Mouse (Mus musculus): ENCODE data around the gene Pigl. TPM values are rescaled to one million over a fixed set of nuclear protein-coding genes. Genes with fewer than 3 reads are reported as not detected.
A peak's percentile ranks its signal among the peaks of the same experiment; 100 is the strongest.

Pigl gene
- total RNA-seq, 2 experiments from 2014 or later, result 2.9 to 3.7 TPM

DNA sequence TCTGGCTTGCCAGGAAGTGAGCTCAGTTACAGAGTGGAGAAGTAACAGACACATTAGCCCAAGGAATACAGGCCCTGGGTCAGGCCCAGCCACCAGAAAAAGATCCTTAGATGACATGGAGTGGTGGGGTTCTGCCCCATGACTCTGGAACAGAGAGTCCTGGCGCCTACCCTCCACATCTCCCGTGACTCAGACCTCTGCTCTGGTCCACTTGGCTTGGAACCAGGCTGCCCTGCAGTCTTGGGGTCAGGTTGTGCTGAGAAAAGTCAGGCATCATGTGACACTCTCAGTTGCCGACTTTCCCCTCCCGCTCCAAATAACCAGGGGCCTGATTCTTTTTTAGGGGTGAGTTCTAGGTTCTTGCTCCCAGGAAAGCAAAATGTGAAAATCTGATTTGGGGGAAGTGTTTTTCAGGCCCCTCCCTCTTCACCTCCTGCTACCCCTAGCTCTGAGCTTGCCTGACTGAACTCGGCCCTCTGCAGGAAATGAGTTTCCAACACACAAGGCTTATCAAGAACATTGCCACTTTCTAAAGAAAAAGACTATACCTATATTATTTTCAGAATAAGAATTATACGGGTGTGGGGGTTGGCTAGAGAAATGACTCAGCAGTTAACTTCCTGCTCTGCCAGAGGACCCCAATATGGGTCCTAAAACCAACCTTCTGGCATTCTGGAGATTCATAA, 100.8 kb downstream of the Pigl start:
- DNase-seq, result peak; percentile 56

- DNase-seq, result peak; percentile 14
These were observed 102.3 kb downstream of the Pigl start for GRCm38 (mm10) chr11:62560463-62561016.

GRCm38 (mm10) chr11:62563590-62563989, 105.3 kb downstream of the Pigl start:
- no peak for DNase-seq

Other genes with a start within 250 kb of the Pigl start
- gene Adora2b, start 209.5 kb upstream of the Pigl start, total RNA-seq (2021), result 1 to 10 TPM in 1 of 2 experiments, under 1 TPM in 1; 0.88 to 1.3 TPM
- 10 to 100 TPM; 15.2 to 17.9 TPM for gene Zswim7, start 177.1 kb upstream of the Pigl start, total RNA-seq (2021)
- 10 to 100 TPM; 21.3 to 23.0 TPM for gene Ttc19, start 177.0 kb upstream of the Pigl start, total RNA-seq (2021)
- gene Ncor1, start 81 bp downstream of the Pigl start, total RNA-seq (2021), result 100 to 1,000 TPM; 132 to 145 TPM
- gene Cenpv, start 80.8 kb downstream of the Pigl start, total RNA-seq (2021), result 10 to 100 TPM; 14.0 to 21.9 TPM
- 1,000 to 10,000 TPM; 1,047 to 1,133 TPM for gene Ubb, start 92.7 kb downstream of the Pigl start, total RNA-seq (2021)
- gene Trpv2, start 116.0 kb downstream of the Pigl start, total RNA-seq (2021), result 1 to 10 TPM; 2.0 TPM
- 10 to 100 TPM; 14.5 to 19.1 TPM for gene Lrrc75a, start 190.1 kb downstream of the Pigl start, total RNA-seq (2021)
- gene Mmgt2, start 190.2 kb downstream of the Pigl start, total RNA-seq (2021), result 10 to 100 TPM; 12.6 to 12.8 TPM